Mouse (Mus musculus): ENCODE results near the gene Hpcal4. TPM values are rescaled to one million over a fixed set of nuclear protein-coding genes. Genes with fewer than 3 reads are reported as not detected.
A peak's percentile ranks its signal among the peaks of the same experiment; 100 is the strongest.

Hpcal4 gene
- total and polyA plus RNA-seq, 3 experiments: not detected

GRCm38 (mm10) chr4:123219720-123220357, 36.8 kb downstream of the Hpcal4 start:
- Histone ChIP-seq H3K4me3 (ENCODE audit: low read depth, low read length) (no peak overlapping the region), H3K36me3 (replicated peaks) (no peaks in the 10 kb centered on the region), H3K9me3 (replicated peaks) (no peaks in the 10 kb centered on the region), H3K4me1 (ENCODE audit: insufficient read depth, low read depth, low read length) (no peaks in the 10 kb centered on the region), H3K27me3 (ENCODE audit: insufficient read depth, low read length) (peaks cover 8% of the 10 kb centered on the region; the same call in 1 of the 2 replicates)
- TF ChIP-seq TAL1 (conservative IDR thresholded peaks at IDR 0.05; ENCODE audit: low read depth, low read length): no peak
- TF ChIP-seq CTCF (IDR thresholded peaks at IDR 0.05; ENCODE audit: low read depth, low read length): peak; percentile 95
- ATAC-seq (ENCODE audit: extremely low read depth, insufficient number of reproducible peaks, low FRiP score, poor library complexity, severe bottlenecking) (peak; percentile 52), DNase-seq (ENCODE audit: low spot score) (peak; percentile 35)

GRCm38 (mm10) chr4:123220637-123221036, 37.6 kb downstream of the Hpcal4 start:
- no peaks in the 10 kb centered on the region for H3K36me3 ChIP-seq (replicated peaks)
- DNase-seq (ENCODE audit: low spot score): no peak

GRCm38 (mm10) chr4:123223309-123223708, 40.3 kb downstream of the Hpcal4 start:
- no peak for TF ChIP-seq TAL1 (conservative IDR thresholded peaks at IDR 0.05; ENCODE audit: low read depth, low read length)
- TF ChIP-seq CTCF (IDR thresholded peaks at IDR 0.05; ENCODE audit: low read depth, low read length): no peak
- TF ChIP-seq GATA1 (IDR thresholded peaks at IDR 0.05; ENCODE audit: borderline replicate concordance, low read length): no peak
- no peak for TF ChIP-seq GATA2 (IDR thresholded peaks at IDR 0.05; ENCODE audit: borderline replicate concordance, low read depth, low read length)
- no peak for TF ChIP-seq POLR2AphosphoS5 (IDR thresholded peaks at IDR 0.05; ENCODE audit: insufficient replicate concordance, low read depth, low read length)
- ATAC-seq (ENCODE audit: extremely low read depth, insufficient number of reproducible peaks, low FRiP score, poor library complexity, severe bottlenecking) (0 out of 2 replicates have a peak, but pooled peaks have one; percentile 40), DNase-seq (ENCODE audit: low spot score) (no peak)
- Histone ChIP-seq H3K4me1 (ENCODE audit: insufficient read depth, low read depth, low read length) (no peaks in the 10 kb centered on the region), H3K27me3 (ENCODE audit: insufficient read depth, low read length) (peaks cover 13% of the 10 kb centered on the region), H3K36me3 (replicated peaks) (no peaks in the 10 kb centered on the region), H3K9me3 (replicated peaks) (no peaks in the 10 kb centered on the region), H3K4me3 (ENCODE audit: low read depth, low read length) (no peak overlapping the region)

More at GRCm38 (mm10) chr4:123220637-123221036, 37.6 kb downstream of the Hpcal4 start:
- H3K27me3 ChIP-seq (ENCODE audit: insufficient read depth, low read length): peaks cover 8% of the 10 kb centered on the region; the same call in 1 of the 2 replicates
- no peaks in the 10 kb centered on the region for H3K9me3 ChIP-seq (replicated peaks)
- no peak for ATAC-seq (ENCODE audit: extremely low read depth, insufficient number of reproducible peaks, low FRiP score, poor library complexity, severe bottlenecking)
- TF ChIP-seq POLR2AphosphoS5 (IDR thresholded peaks at IDR 0.05; ENCODE audit: insufficient replicate concordance, low read depth, low read length) (no peak), TAL1 (conservative IDR thresholded peaks at IDR 0.05; ENCODE audit: low read depth, low read length) (no peak), GATA1 (IDR thresholded peaks at IDR 0.05; ENCODE audit: borderline replicate concordance, low read length) (no peak), GATA2 (IDR thresholded peaks at IDR 0.05; ENCODE audit: borderline replicate concordance, low read depth, low read length) (no peak), CTCF (IDR thresholded peaks at IDR 0.05; ENCODE audit: low read depth, low read length) (no peak)
- H3K4me3 ChIP-seq (ENCODE audit: low read depth, low read length): no peak overlapping the region
- no peaks in the 10 kb centered on the region for H3K4me1 ChIP-seq (ENCODE audit: insufficient read depth, low read depth, low read length)

GRCm38 (mm10) chr4:123225718-123226403, 42.8 kb downstream of the Hpcal4 start:
- H3K36me3 ChIP-seq (replicated peaks): no peaks in the 10 kb centered on the region
- no peaks in the 10 kb centered on the region for H3K9me3 ChIP-seq (replicated peaks)
- no peak for DNase-seq (ENCODE audit: low spot score)
- TF ChIP-seq GATA2 (IDR thresholded peaks at IDR 0.05; ENCODE audit: borderline replicate concordance, low read depth, low read length): no peak
- TF ChIP-seq GATA1 (IDR thresholded peaks at IDR 0.05; ENCODE audit: borderline replicate concordance, low read length): no peak
- TF ChIP-seq POLR2AphosphoS5 (IDR thresholded peaks at IDR 0.05; ENCODE audit: insufficient replicate concordance, low read depth, low read length): no peak
- TF ChIP-seq TAL1 (conservative IDR thresholded peaks at IDR 0.05; ENCODE audit: low read depth, low read length): no peak
- no peak for TF ChIP-seq CTCF (IDR thresholded peaks at IDR 0.05; ENCODE audit: low read depth, low read length)
- no peaks in the 10 kb centered on the region for H3K4me1 ChIP-seq (ENCODE audit: insufficient read depth, low read depth, low read length)
- peaks cover 32% of the 10 kb centered on the region for H3K27me3 ChIP-seq (ENCODE audit: insufficient read depth, low read length)
- ATAC-seq (ENCODE audit: extremely low read depth, insufficient number of reproducible peaks, low FRiP score, poor library complexity, severe bottlenecking): no peak
- no peak overlapping the region for H3K4me3 ChIP-seq (ENCODE audit: low read depth, low read length)

GRCm38 (mm10) chr4:123227707-123228106, 44.7 kb downstream of the Hpcal4 start:
- ATAC-seq (ENCODE audit: extremely low read depth, insufficient number of reproducible peaks, low FRiP score, poor library complexity, severe bottlenecking) (no peak), DNase-seq (ENCODE audit: low spot score) (no peak)
- no peak overlapping the region for H3K4me3 ChIP-seq (ENCODE audit: low read depth, low read length)
- H3K27me3 ChIP-seq (ENCODE audit: insufficient read depth, low read length): peaks cover 40% of the 10 kb centered on the region
- TF ChIP-seq CTCF (IDR thresholded peaks at IDR 0.05; ENCODE audit: low read depth, low read length) (no peak), GATA2 (IDR thresholded peaks at IDR 0.05; ENCODE audit: borderline replicate concordance, low read depth, low read length) (no peak), POLR2AphosphoS5 (IDR thresholded peaks at IDR 0.05; ENCODE audit: insufficient replicate concordance, low read depth, low read length) (no peak), GATA1 (IDR thresholded peaks at IDR 0.05; ENCODE audit: borderline replicate concordance, low read length) (no peak), TAL1 (conservative IDR thresholded peaks at IDR 0.05; ENCODE audit: low read depth, low read length) (no peak)
- no peaks in the 10 kb centered on the region for H3K9me3 ChIP-seq (replicated peaks)
- H3K36me3 ChIP-seq (replicated peaks): no peaks in the 10 kb centered on the region
- no peaks in the 10 kb centered on the region for H3K4me1 ChIP-seq (ENCODE audit: insufficient read depth, low read depth, low read length)

GRCm38 (mm10) chr4:123228270-123228669, 45.2 kb downstream of the Hpcal4 start:
- H3K27me3 ChIP-seq (ENCODE audit: insufficient read depth, low read length): peaks cover 40% of the 10 kb centered on the region
- H3K4me1 ChIP-seq (ENCODE audit: insufficient read depth, low read depth, low read length): no peaks in the 10 kb centered on the region
- no peak overlapping the region for H3K4me3 ChIP-seq (ENCODE audit: low read depth, low read length)
- no peaks in the 10 kb centered on the region for H3K36me3 ChIP-seq (replicated peaks)
- H3K9me3 ChIP-seq (replicated peaks): no peaks in the 10 kb centered on the region
- DNase-seq (ENCODE audit: low spot score) (no peak), ATAC-seq (ENCODE audit: extremely low read depth, insufficient number of reproducible peaks, low FRiP score, poor library complexity, severe bottlenecking) (no peak)
- TF ChIP-seq TAL1 (conservative IDR thresholded peaks at IDR 0.05; ENCODE audit: low read depth, low read length) (no peak), POLR2AphosphoS5 (IDR thresholded peaks at IDR 0.05; ENCODE audit: insufficient replicate concordance, low read depth, low read length) (no peak), CTCF (IDR thresholded peaks at IDR 0.05; ENCODE audit: low read depth, low read length) (no peak), GATA2 (IDR thresholded peaks at IDR 0.05; ENCODE audit: borderline replicate concordance, low read depth, low read length) (no peak), GATA1 (IDR thresholded peaks at IDR 0.05; ENCODE audit: borderline replicate concordance, low read length) (no peak)
